Mouse (Mus musculus): Measurements from ENCODE around the gene Megf11. TPM values are rescaled to one million over a fixed set of nuclear protein-coding genes. Genes with fewer than 3 reads are reported as not detected.

Gene Megf11
- polyA plus RNA-seq, 1 experiment: 0.06 TPM

DNA sequence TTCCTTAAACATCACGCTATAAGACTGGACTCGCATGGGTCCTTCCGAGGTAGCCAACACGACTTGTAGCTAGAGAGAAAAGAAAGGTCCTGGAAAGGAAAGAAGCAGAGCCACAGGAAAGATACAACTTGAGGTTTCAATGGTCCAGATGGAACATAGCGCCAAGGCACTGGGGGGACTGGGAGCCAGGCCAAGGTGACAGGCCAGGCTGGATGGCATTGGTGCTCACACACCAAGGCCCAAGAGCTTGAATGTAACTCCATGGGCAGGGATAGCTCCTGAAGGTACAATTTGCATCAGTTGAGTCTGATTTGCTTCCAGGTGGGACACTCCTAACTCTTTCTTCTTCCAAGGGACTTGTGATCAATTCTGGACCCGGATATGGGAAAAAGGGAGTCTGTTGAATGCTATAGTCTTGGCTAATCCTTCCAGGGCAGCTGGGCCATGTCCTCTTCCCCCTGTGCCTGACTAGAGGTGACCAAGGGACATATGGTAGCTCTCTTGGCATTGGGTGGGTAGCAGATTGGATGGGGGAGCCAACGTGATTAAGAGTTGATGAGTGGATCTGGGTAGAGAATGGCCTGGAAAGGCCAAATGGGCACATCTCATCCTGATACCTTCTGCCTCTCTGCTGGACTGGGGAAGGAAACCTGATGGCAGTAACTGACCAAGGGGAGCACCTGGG lies 172.6 kb downstream of the Megf11 start:
- H3K27me3 ChIP-seq (ENCODE audit: control insufficient read depth, insufficient read depth, insufficient read length): peaks cover 29% of the 10 kb centered on the region
- no peaks in the 10 kb centered on the region for H3K36me3 ChIP-seq (ENCODE audit: control insufficient read depth, insufficient read depth)
- no peak overlapping the region for H3K4me2 ChIP-seq (ENCODE audit: low read depth)
- no peak overlapping the region for H3ac ChIP-seq (ENCODE audit: control insufficient read depth, insufficient read length)
- TF ChIP-seq MYOD1 (IDR thresholded peaks at IDR 0.05; ENCODE audit: control insufficient read depth in 1 of 3, insufficient read length in 2 of 3, low read depth in 2 of 3): no peak
- TF ChIP-seq USF1 (IDR thresholded peaks at IDR 0.05; ENCODE audit: low read depth): no peak
- no peak for TF ChIP-seq CEBPB (IDR thresholded peaks at IDR 0.05; ENCODE audit: insufficient read depth, poor library complexity, severe bottlenecking)
- TF ChIP-seq E2F4 (IDR thresholded peaks at IDR 0.05; ENCODE audit: insufficient read depth): no peak
- TF ChIP-seq POLR2A (IDR thresholded peaks at IDR 0.05; ENCODE audit: insufficient read length, low read depth): no peak
- no peak overlapping the region for H3K4me3 ChIP-seq
- H3K79me2 ChIP-seq (ENCODE audit: control insufficient read depth, insufficient read depth): no peaks in the 10 kb centered on the region

DNA sequence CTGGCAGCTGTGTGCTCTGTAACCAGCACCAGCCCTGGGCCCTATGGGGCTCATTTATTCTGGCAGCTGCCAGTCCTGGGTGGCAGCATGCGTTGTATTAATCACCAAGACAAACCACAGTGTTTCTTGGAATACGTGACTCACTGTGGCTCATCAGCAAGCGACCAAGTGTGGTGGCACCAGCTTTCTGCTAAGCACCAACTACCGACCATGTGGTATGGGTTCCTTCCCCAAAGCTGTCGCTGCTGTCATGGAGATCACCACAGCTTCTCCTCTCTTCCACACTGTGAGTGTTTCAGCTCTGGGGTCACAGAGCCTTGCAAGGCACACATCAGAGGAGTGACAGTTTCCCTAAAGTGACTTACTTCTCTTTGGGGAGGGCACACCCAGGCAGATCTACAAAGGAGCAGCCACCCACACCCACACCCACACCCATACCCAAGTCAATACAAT lies 178.9 kb downstream of the Megf11 start:
- no peaks in the 10 kb centered on the region for H3K27me3 ChIP-seq (ENCODE audit: control insufficient read depth, insufficient read depth, insufficient read length)
- no peak overlapping the region for H3K4me3 ChIP-seq
- H3K4me2 ChIP-seq (ENCODE audit: low read depth): peak overlapping the region; percentile 23
- peak in 2 of 3 experiments; percentile 53 to 60 for TF ChIP-seq MYOD1 (IDR thresholded peaks at IDR 0.05; ENCODE audit: control insufficient read depth in 1 of 3, insufficient read length in 2 of 3, low read depth in 2 of 3)
- TF ChIP-seq CEBPB (IDR thresholded peaks at IDR 0.05; ENCODE audit: insufficient read depth, poor library complexity, severe bottlenecking): no peak
- TF ChIP-seq MYOG (IDR thresholded peaks at IDR 0.05; ENCODE audit: control insufficient read depth in 1 of 3, insufficient read depth in 1 of 3, insufficient read length in 2 of 3, low read depth in 2 of 3): peak in 2 of 3 experiments; percentile 31 to 79
- peak; percentile 13 for TF ChIP-seq TCF12 (IDR thresholded peaks at IDR 0.05; ENCODE audit: insufficient read depth, poor library complexity, severe bottlenecking)
- peak; percentile 8 for TF ChIP-seq TCF3 (IDR thresholded peaks at IDR 0.05; ENCODE audit: insufficient read length, low read depth)
- no peaks in the 10 kb centered on the region for H3K79me2 ChIP-seq (ENCODE audit: control insufficient read depth, insufficient read depth)
- H3ac ChIP-seq (ENCODE audit: control insufficient read depth, insufficient read length): no peak overlapping the region
- H3K36me3 ChIP-seq (ENCODE audit: control insufficient read depth, insufficient read depth): no peaks in the 10 kb centered on the region

DNA sequence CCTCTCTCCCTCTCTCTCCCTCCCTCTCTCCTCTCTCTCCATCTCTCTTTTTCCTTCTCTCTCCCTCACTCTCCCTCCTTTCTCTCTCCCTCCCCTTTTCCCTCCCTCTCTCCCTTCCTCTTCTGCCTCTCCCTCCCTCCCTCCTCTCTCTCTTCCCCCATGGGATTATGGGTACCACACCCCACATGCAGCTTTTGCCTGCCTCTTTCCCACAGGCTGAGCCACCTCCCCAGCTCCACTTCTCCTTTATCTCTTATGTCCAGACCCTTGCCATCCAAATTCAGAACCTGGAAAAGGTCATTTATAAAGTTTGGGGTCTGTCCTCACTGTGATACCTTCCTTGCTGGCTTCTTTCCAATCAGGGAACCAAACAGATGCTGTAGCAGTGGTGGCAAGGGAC lies 180.5 kb downstream of the Megf11 start:
- H3K79me2 ChIP-seq (ENCODE audit: control insufficient read depth, insufficient read depth): no peaks in the 10 kb centered on the region
- H3K27me3 ChIP-seq (ENCODE audit: control insufficient read depth, insufficient read depth, insufficient read length): no peaks in the 10 kb centered on the region
- H3ac ChIP-seq (ENCODE audit: control insufficient read depth, insufficient read length): no peak overlapping the region
- H3K36me3 ChIP-seq (ENCODE audit: control insufficient read depth, insufficient read depth): no peaks in the 10 kb centered on the region
- no peak overlapping the region for H3K4me2 ChIP-seq (ENCODE audit: low read depth)
- TF ChIP-seq E2F4 (IDR thresholded peaks at IDR 0.05; ENCODE audit: insufficient read depth) (no peak), USF1 (IDR thresholded peaks at IDR 0.05; ENCODE audit: low read depth) (no peak), SRF (IDR thresholded peaks at IDR 0.05; ENCODE audit: control insufficient read depth, insufficient read length, low read depth) (no peak), POLR2AphosphoS2 (IDR thresholded peaks at IDR 0.05; ENCODE audit: insufficient read length, low read depth) (no peak), TCF12 (IDR thresholded peaks at IDR 0.05; ENCODE audit: insufficient read depth, poor library complexity, severe bottlenecking) (no peak), POLR2A (IDR thresholded peaks at IDR 0.05; ENCODE audit: insufficient read length, low read depth) (no peak)
- H3K4me3 ChIP-seq: no peak overlapping the region

DNA sequence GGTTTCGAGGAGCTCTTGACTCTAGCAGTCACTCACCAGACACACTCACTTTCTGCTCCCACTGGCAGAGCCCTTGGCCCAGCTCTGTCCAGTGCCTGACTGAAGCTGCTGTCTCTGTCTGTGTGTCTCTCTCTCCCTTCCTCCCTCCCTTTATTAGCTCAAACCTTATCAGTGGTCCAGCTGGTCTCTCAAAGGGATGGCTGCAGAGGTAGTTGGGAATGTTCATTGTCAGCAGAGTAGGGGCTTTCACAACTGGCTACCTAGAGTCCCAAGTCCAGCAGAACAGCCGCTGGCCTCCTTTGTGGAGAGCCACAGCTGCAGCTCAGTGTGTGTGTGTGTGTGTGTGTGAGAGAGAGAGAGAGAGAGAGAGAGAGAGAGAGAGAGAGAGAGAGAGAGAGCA lies 180.9 kb downstream of the Megf11 start:
- TF ChIP-seq TCF12 (IDR thresholded peaks at IDR 0.05; ENCODE audit: insufficient read depth, poor library complexity, severe bottlenecking) (no peak), MYOD1 (IDR thresholded peaks at IDR 0.05; ENCODE audit: control insufficient read depth in 1 of 3, insufficient read length in 2 of 3, low read depth in 2 of 3) (no peak), POLR2A (IDR thresholded peaks at IDR 0.05; ENCODE audit: insufficient read length, low read depth) (no peak), POLR2AphosphoS2 (IDR thresholded peaks at IDR 0.05; ENCODE audit: insufficient read length, low read depth) (no peak), REST (IDR thresholded peaks at IDR 0.05; ENCODE audit: insufficient read depth, insufficient read length) (no peak), CEBPB (IDR thresholded peaks at IDR 0.05; ENCODE audit: insufficient read depth, poor library complexity, severe bottlenecking) (no peak), TCF3 (IDR thresholded peaks at IDR 0.05; ENCODE audit: insufficient read length, low read depth) (no peak)
- Histone ChIP-seq H3K36me3 (ENCODE audit: control insufficient read depth, insufficient read depth) (no peaks in the 10 kb centered on the region), H3K27me3 (ENCODE audit: control insufficient read depth, insufficient read depth, insufficient read length) (no peaks in the 10 kb centered on the region), H3ac (ENCODE audit: control insufficient read depth, insufficient read length) (no peak overlapping the region), H3K79me2 (ENCODE audit: control insufficient read depth, insufficient read depth) (no peaks in the 10 kb centered on the region), H3K4me3 (no peak overlapping the region), H3K4me2 (ENCODE audit: low read depth) (no peak overlapping the region)

DNA sequence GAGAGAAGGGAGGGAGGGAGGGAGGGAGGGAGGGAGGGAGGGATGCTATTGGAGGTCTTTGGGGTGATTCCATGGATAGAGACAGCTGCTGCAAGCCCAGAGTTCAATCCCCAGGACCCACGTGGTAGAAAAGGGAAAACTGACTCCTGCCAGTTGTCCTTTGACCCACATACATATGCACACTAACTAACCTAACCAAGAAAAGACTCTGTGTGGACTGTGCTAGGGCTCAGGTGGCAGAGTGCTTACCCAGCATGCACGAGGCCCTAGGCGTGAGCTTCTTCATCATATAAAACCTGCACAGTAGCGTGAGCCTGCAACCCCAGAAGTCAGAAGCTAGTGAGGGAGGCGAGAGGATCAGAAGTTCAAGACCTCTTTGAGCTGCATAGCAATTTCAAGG lies 182.1 kb downstream of the Megf11 start:
- TF ChIP-seq TCF12 (IDR thresholded peaks at IDR 0.05; ENCODE audit: insufficient read depth, poor library complexity, severe bottlenecking): no peak
- no peak for TF ChIP-seq MYOD1 (IDR thresholded peaks at IDR 0.05; ENCODE audit: control insufficient read depth in 1 of 3, insufficient read length in 2 of 3, low read depth in 2 of 3)
- no peak for TF ChIP-seq E2F4 (IDR thresholded peaks at IDR 0.05; ENCODE audit: insufficient read depth)
- no peak for TF ChIP-seq POLR2A (IDR thresholded peaks at IDR 0.05; ENCODE audit: insufficient read length, low read depth)
- TF ChIP-seq MAX (IDR thresholded peaks at IDR 0.05; ENCODE audit: low read depth): no peak
- TF ChIP-seq CEBPB (IDR thresholded peaks at IDR 0.05; ENCODE audit: insufficient read depth, poor library complexity, severe bottlenecking): no peak
- TF ChIP-seq REST (IDR thresholded peaks at IDR 0.05; ENCODE audit: insufficient read depth, insufficient read length): no peak
- no peak for TF ChIP-seq SRF (IDR thresholded peaks at IDR 0.05; ENCODE audit: control insufficient read depth, insufficient read length, low read depth)
- no peak for TF ChIP-seq TCF3 (IDR thresholded peaks at IDR 0.05; ENCODE audit: insufficient read length, low read depth)
- no peak for TF ChIP-seq POLR2AphosphoS2 (IDR thresholded peaks at IDR 0.05; ENCODE audit: insufficient read length, low read depth)
- no peak for TF ChIP-seq USF1 (IDR thresholded peaks at IDR 0.05; ENCODE audit: low read depth)
- TF ChIP-seq MYOG (IDR thresholded peaks at IDR 0.05; ENCODE audit: control insufficient read depth in 1 of 3, insufficient read depth in 1 of 3, insufficient read length in 2 of 3, low read depth in 2 of 3): no peak
- H3K4me2 ChIP-seq (ENCODE audit: low read depth): no peak overlapping the region
- no peak overlapping the region for H3ac ChIP-seq (ENCODE audit: control insufficient read depth, insufficient read length)
- H3K4me3 ChIP-seq: no peak overlapping the region
- no peaks in the 10 kb centered on the region for H3K79me2 ChIP-seq (ENCODE audit: control insufficient read depth, insufficient read depth)
- H3K36me3 ChIP-seq (ENCODE audit: control insufficient read depth, insufficient read depth): no peaks in the 10 kb centered on the region
- no peaks in the 10 kb centered on the region for H3K27me3 ChIP-seq (ENCODE audit: control insufficient read depth, insufficient read depth, insufficient read length)

Measured in myocyte (in vitro differentiated cells).